Mouse (Mus musculus) ES-E14 (cell line): ENCODE results near the gene Vps13c. TPM values are rescaled to one million over a fixed set of nuclear protein-coding genes. Genes with fewer than 3 reads are reported as not detected.
A peak's percentile ranks its signal among the peaks of the same experiment; 100 is the strongest.

Source experiments
- DNase-seq: peaks from one replicate; pipeline ENCODE4 v3.0.0-alpha.2; 2013; ENCODE audit warnings: low read depth, low spot score
- H3K27ac ChIP-seq: 2 replicates; pipeline ENCODE4 v1.5.1; 2012; ENCODE audit warnings: low read depth, mild to moderate bottlenecking, low read length, moderate library complexity, mixed read lengths; ENCODE audit not compliant: poor library complexity, insufficient read depth, severe bottlenecking
- H3K36me3 ChIP-seq: 2 replicates; pipeline ENCODE4 v1.6.1; 2012; ENCODE audit warnings: mild to moderate bottlenecking, low read length, moderate library complexity, mixed read lengths; ENCODE audit not compliant: control insufficient read depth, poor library complexity, insufficient read depth, severe bottlenecking
- H3K4me1 ChIP-seq, 2 experiments: fragments of 150-350 bp in 1 of 2; sonication (generic) in 1 of 2; 2 replicates each; pipeline ENCODE4 v1.6.1; 2012; ENCODE audit warnings: low read length in 2 of 2, mild to moderate bottlenecking in 1 of 2, mixed read lengths in 1 of 2; ENCODE audit not compliant: control insufficient read depth in 2 of 2, insufficient read depth in 2 of 2, poor library complexity in 1 of 2
- H3K4me3 ChIP-seq, 2 experiments: fragments of 150-350 bp in 1 of 2; sonication (generic) in 1 of 2; 2 replicates each; pipeline ENCODE4 v1.5.1; 2012; ENCODE audit warnings: low read length in 2 of 2, low read depth in 1 of 2, mild to moderate bottlenecking in 1 of 2, mixed read lengths in 1 of 2; ENCODE audit not compliant: insufficient read depth in 1 of 2, poor library complexity in 1 of 2, severe bottlenecking in 1 of 2
- H3K9ac ChIP-seq: 2 replicates; pipeline ENCODE4 v1.6.1; 2012; ENCODE audit warnings: low read depth, mild to moderate bottlenecking, low read length, mixed read lengths; ENCODE audit not compliant: poor library complexity, insufficient read depth, severe bottlenecking
- H3K9me3 ChIP-seq: fragments of 150-350 bp; sonication (generic); 2 replicates; pipeline ENCODE4 v1.6.1; 2012; ENCODE audit warnings: low read depth, mild to moderate bottlenecking, low read length; ENCODE audit not compliant: control insufficient read depth, insufficient read depth
- CHD2 ChIP-seq: IDR thresholded peaks from 2 replicates; pipeline ENCODE4 v1.6.1; 2014; ENCODE audit warnings: mild to moderate bottlenecking, low read depth, low read length, inconsistent platforms
- HCFC1 ChIP-seq: IDR thresholded peaks from 2 replicates; pipeline ENCODE4 v1.6.1; 2012; ENCODE audit warnings: low read length, inconsistent platforms, borderline replicate concordance; ENCODE audit not compliant: insufficient read depth
- MAFK ChIP-seq: IDR thresholded peaks from 2 replicates; pipeline ENCODE4 v1.6.1; 2014; ENCODE audit warnings: mild to moderate bottlenecking, low read depth, low read length, inconsistent platforms; ENCODE audit not compliant: insufficient read depth
- ZC3H11A ChIP-seq: IDR thresholded peaks from 2 replicates; pipeline ENCODE4 v1.6.1; 2012; ENCODE audit warnings: low read depth, mild to moderate bottlenecking, inconsistent platforms, low read length, borderline replicate concordance
- ZNF384 ChIP-seq: IDR thresholded peaks from 2 replicates; pipeline ENCODE4 v1.6.1; 2012; ENCODE audit warnings: low read depth, low read length, inconsistent platforms
- in situ Hi-C, 2 experiments: fragments of 600-800 bp; cut with MboI; formaldehyde crosslinking; loops; one replicate each; pipeline ENCODE4 v1.15.1; 2025; ENCODE audit warnings: low sequenced_read_pairs in 2 of 2, inconsistent platforms in 1 of 2; ENCODE audit not compliant: unreplicated experiment in 2 of 2
- total RNA-seq: library from RNA; depleted of rRNA; stranded (reverse); fragments of 300-350 nt; gene quantifications from 2 replicates; pipeline ENCODE4 v1.2.3, GENCODE M21; 2012

Gene Vps13c
- total RNA-seq, 1 experiment: 27.3 TPM

- in situ Hi-C loops: no loop called here
- H3K36me3 ChIP-seq: peaks cover 10% of the 10 kb centered on the region
- no peak for DNase-seq
- no peak overlapping the region for H3K27ac ChIP-seq
- H3K4me3 ChIP-seq: no peak overlapping the region
- no peak overlapping the region for H3K9ac ChIP-seq
- no peaks in the 10 kb centered on the region for H3K9me3 ChIP-seq
- TF ChIP-seq CHD2: no peak
- TF ChIP-seq ZC3H11A: no peak
- no peak for TF ChIP-seq MAFK
- H3K4me1 ChIP-seq: no peaks in the 10 kb centered on the region
Measured at GRCm38 (mm10) chr9:67914681-67915080, 74.5 kb downstream of the Vps13c start.

GRCm38 (mm10) chr9:67922350-67922749, 82.2 kb downstream of the Vps13c start:
- Histone ChIP-seq H3K4me1 (no peaks in the 10 kb centered on the region), H3K4me3 (no peak overlapping the region), H3K27ac (no peak overlapping the region), H3K9me3 (no peaks in the 10 kb centered on the region), H3K9ac (no peak overlapping the region), H3K36me3 (peaks cover 5% of the 10 kb centered on the region)
- no peak for DNase-seq
- TF ChIP-seq ZNF384 (no peak), CHD2 (no peak), HCFC1 (no peak), ZC3H11A (no peak)
- in situ Hi-C loops: no loop called here

- DNase-seq: peak; percentile 7
- H3K36me3 ChIP-seq: peaks cover 7% of the 10 kb centered on the region; the same call in 1 of the 2 replicates
- in situ Hi-C loops: no loop called here
- no peaks in the 10 kb centered on the region for H3K4me1 ChIP-seq
- TF ChIP-seq MAFK: no peak
- no peak for TF ChIP-seq ZNF384
- TF ChIP-seq ZC3H11A: no peak
- no peak for TF ChIP-seq CHD2
- no peak for TF ChIP-seq HCFC1
- no peak overlapping the region for H3K9ac ChIP-seq
- no peak overlapping the region for H3K4me3 ChIP-seq
- H3K9me3 ChIP-seq: no peaks in the 10 kb centered on the region
- H3K27ac ChIP-seq: no peak overlapping the region
Measured at GRCm38 (mm10) chr9:67930629-67931028, 90.4 kb downstream of the Vps13c start.

- in situ Hi-C loops: no loop called here
- H3K27ac ChIP-seq: no peak overlapping the region
- no peak overlapping the region for H3K4me3 ChIP-seq
- no peak for DNase-seq
- no peaks in the 10 kb centered on the region for H3K4me1 ChIP-seq
- no peaks in the 10 kb centered on the region for H3K9me3 ChIP-seq
- peaks cover 3% of the 10 kb centered on the region; the same call in 1 of the 2 replicates for H3K36me3 ChIP-seq
- TF ChIP-seq MAFK: no peak
- no peak for TF ChIP-seq CHD2
- no peak for TF ChIP-seq ZC3H11A
- no peak for TF ChIP-seq ZNF384
- TF ChIP-seq HCFC1: no peak
- no peak overlapping the region for H3K9ac ChIP-seq
Measured at GRCm38 (mm10) chr9:67937286-67937685, 97.1 kb downstream of the Vps13c start.

GRCm38 (mm10) chr9:67955466-67956010, 115.3 kb downstream of the Vps13c start:
- no peaks in the 10 kb centered on the region for H3K9me3 ChIP-seq
- H3K4me3 ChIP-seq: no peak overlapping the region
- no peak overlapping the region for H3K9ac ChIP-seq
- peaks cover 9% of the 10 kb centered on the region for H3K36me3 ChIP-seq
- H3K4me1 ChIP-seq: peaks cover 0 to 3% of the 10 kb centered on the region in 2 experiments; a peak in 2 of 4 replicates
- no peak overlapping the region for H3K27ac ChIP-seq
- TF ChIP-seq CHD2: no peak
- TF ChIP-seq MAFK: no peak
- no peak for TF ChIP-seq ZC3H11A
- TF ChIP-seq ZNF384: no peak
- in situ Hi-C loops: no loop called here
- DNase-seq: peak; percentile 41
